Mouse (Mus musculus) adrenal gland, postnatal 14 days (tissue): ENCODE data around the gene Prrxl1. TPM values are rescaled to one million over a fixed set of nuclear protein-coding genes. Genes with fewer than 3 reads are reported as not detected.

Source experiments
- total RNA-seq: library from RNA; stranded (reverse); gene quantifications from 2 replicates; pipeline ENCODE4 v1.2.3, GENCODE M21; 2021

Gene Prrxl1
- total RNA-seq, 1 experiment from 2014 or later: 0.67 TPM

Other genes starting within 250 kb of the Prrxl1 start
- gene 1700024G13Rik, start 211.0 kb upstream of the Prrxl1 start, total RNA-seq: not detected in 2 replicates
- gene Slc18a3, start 134.6 kb upstream of the Prrxl1 start, total RNA-seq: not detected in 2 replicates
- gene Chat, start 133.4 kb upstream of the Prrxl1 start, total RNA-seq: not detected in 2 replicates
- gene Ercc6, start 85.9 kb upstream of the Prrxl1 start, total RNA-seq: 12.0 and 13.4 TPM in 2 replicates
- gene 3425401B19Rik, start 85.9 kb downstream of the Prrxl1 start, total RNA-seq: 0.11 and 0.49 TPM in 2 replicates
- gene Tmem273, start 186.6 kb downstream of the Prrxl1 start, total RNA-seq: 1.4 and 2.0 TPM in 2 replicates
- not detected in 2 replicates for gene Fam170b, start 234.6 kb downstream of the Prrxl1 start, total RNA-seq